8 mouse cellular contexts compared by ENCODE assay signal in genomic region chr4:151861471-151861805, GRCm38 (mm10). TPM values are rescaled to one million over a fixed set of nuclear protein-coding genes. Genes with fewer than 3 reads are reported as not detected.
A peak's percentile ranks its signal among the peaks of the same experiment; 100 is the strongest.
DNase-seq lines count a peak whose midpoint lies in the region; ATAC-seq and TF ChIP-seq lines count a peak whose summit lies in the region.

No protein-coding gene starts in this region.

- H3K27ac ChIP-seq in hindbrain, postnatal 0 days, result peak overlapping the region; percentile 84
- peak overlapping the region; percentile 94 for H3K27ac ChIP-seq in neural tube, embryonic 13.5 days (replicated peaks)

- H3K4me3 ChIP-seq in hindbrain, postnatal 0 days (ENCODE audit: low read length), result peak overlapping the region; percentile 81
- peak overlapping the region; percentile 81 for H3K4me3 ChIP-seq in neural tube, embryonic 13.5 days

- WGBS in hindbrain, postnatal 0 days, result 4% methylated on average over 26 of the region's 58 CpGs
- WGBS in neural tube, embryonic 13.5 days, result under 1% methylated on average over 24 of the region's 58 CpGs

- peak overlapping the region; percentile 79 for H3K9ac ChIP-seq in hindbrain, postnatal 0 days (replicated peaks; ENCODE audit: low read length)
- H3K9ac ChIP-seq in neural tube, embryonic 13.5 days, result peak overlapping the region; percentile 90

- H3K4me2 ChIP-seq in hindbrain, postnatal 0 days (ENCODE audit: low read depth, low read length), result peak overlapping the region; percentile 98
- H3K4me2 ChIP-seq in neural tube, embryonic 13.5 days, result peak overlapping the region; percentile 93

- H3K27me3 ChIP-seq in hindbrain, postnatal 0 days (ENCODE audit: insufficient read depth, low read length), result no peaks in the 10 kb centered on the region
- no peaks in the 10 kb centered on the region for H3K27me3 ChIP-seq in neural tube, embryonic 13.5 days

- ATAC-seq in hindbrain, postnatal 0 days, result no peak
- ATAC-seq in neural tube, embryonic 13.5 days (ENCODE audit: low read depth), result no peak

- no peak for TF ChIP-seq CTCF in hindbrain, postnatal 0 days (IDR thresholded peaks at IDR 0.05; ENCODE audit: low read depth)

- no peaks in the 10 kb centered on the region for H3K9me3 ChIP-seq in hindbrain, postnatal 0 days (ENCODE audit: low read length)
- no peaks in the 10 kb centered on the region for H3K9me3 ChIP-seq in neural tube, embryonic 13.5 days

- no peaks in the 10 kb centered on the region; the same call in 1 of the 2 replicates for H3K4me1 ChIP-seq in hindbrain, postnatal 0 days (ENCODE audit: insufficient read depth, low read length)
- H3K4me1 ChIP-seq in neural tube, embryonic 13.5 days (replicated peaks), result peaks cover 44% of the 10 kb centered on the region

- DNase-seq in adrenal gland, adult 18-20 months (ENCODE audit: low spot score in 2 of 2), result peak; percentile 100
- no peak for DNase-seq in adrenal gland, adult (ENCODE audit: inconsistent age in 2 of 2, low spot score in 1 of 2)
- DNase-seq in ovary, postnatal 10 days (ENCODE audit: low spot score), result peak; percentile 100
- no peak for DNase-seq in ovary, adult 18-20 months (ENCODE audit: low spot score)
- DNase-seq in hindbrain, postnatal 0 days (ENCODE audit: low spot score), result no peak
- no peak for DNase-seq in thymus, postnatal 14 days
- DNase-seq in gastrocnemius, postnatal 4 days (ENCODE audit: low spot score in 2 of 2), result no peak

- H3K36me3 ChIP-seq in hindbrain, postnatal 0 days (ENCODE audit: insufficient read depth, low read length), result no peaks in the 10 kb centered on the region
- no peaks in the 10 kb centered on the region for H3K36me3 ChIP-seq in neural tube, embryonic 13.5 days

RNA-seq across cellular contexts. Expression of gene Camta1, which starts 0.2 kb away (rescaled TPM):
- 10 to 100 TPM; 37.2 to 38.2 TPM for total RNA-seq in adrenal gland, adult 18-20 months (2021)
- total RNA-seq in hindbrain, postnatal 0 days (2014; rRNA removed), result 127 and 179 TPM in 2 replicates
- 133 and 145 TPM in 2 replicates for polyA plus RNA-seq in hindbrain, postnatal 0 days (2015; fragmentation: Nextera tagmentation; extraction: Ambion mirVana)
- polyA plus RNA-seq in neural tube, embryonic 13.5 days (2015; fragmentation: Nextera tagmentation; extraction: Ambion mirVana), result 165 and 175 TPM in 2 replicates
- 100 to 1,000 TPM in 1 of 2 experiments, 10 to 100 TPM in 1; 87.9 to 105 TPM for total RNA-seq in gastrocnemius, postnatal 4 days (2021)

Comparison
In these comparisons a context has a peak if more than half of its experiments do, and no peak if none do; other contexts are left out.
1. DNase-seq: peak in adrenal gland, adult 18-20 months (2 of 2) and ovary, postnatal 10 days (single experiment); none in adrenal gland, adult (0 of 2), ovary, adult 18-20 months (single experiment), hindbrain, postnatal 0 days (single experiment), thymus, postnatal 14 days (single experiment) and gastrocnemius, postnatal 4 days (0 of 2).